Mouse (Mus musculus): Measurements from ENCODE around the gene Snx30. TPM values are rescaled to one million over a fixed set of nuclear protein-coding genes. Genes with fewer than 3 reads are reported as not detected.
"Not testable (repeated sequence)": the region's sequence is repeated elsewhere in the genome, so short reads cannot be mapped to it uniquely, and the experiment has no call there.

Gene Snx30
- total RNA-seq, 4 experiments from 2014 or later, result 2.9 to 4.5 (median 3.8) TPM

DNA sequence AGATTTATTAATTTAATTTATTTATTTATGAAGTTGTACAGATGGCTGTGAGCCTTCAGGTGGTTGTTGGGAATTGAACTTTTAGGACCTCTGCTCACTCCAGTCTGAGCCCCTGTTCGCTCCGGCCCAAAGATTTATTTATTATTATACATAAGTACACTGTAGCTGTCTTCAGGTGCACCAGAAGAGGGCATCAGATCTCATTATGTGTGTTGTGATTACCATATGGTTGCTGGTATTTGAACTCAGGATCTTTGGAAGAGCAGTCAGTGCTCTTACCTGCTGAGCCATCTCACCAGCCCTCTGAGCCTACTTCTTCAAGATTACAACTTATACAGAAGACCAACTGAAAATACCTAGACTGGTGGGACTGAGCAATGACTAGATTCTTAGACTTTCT, 12.0 kb upstream of the Snx30 start:
- not testable (repeated sequence) for DNase-seq (ENCODE audit: low spot score in 2 of 2)

DNA sequence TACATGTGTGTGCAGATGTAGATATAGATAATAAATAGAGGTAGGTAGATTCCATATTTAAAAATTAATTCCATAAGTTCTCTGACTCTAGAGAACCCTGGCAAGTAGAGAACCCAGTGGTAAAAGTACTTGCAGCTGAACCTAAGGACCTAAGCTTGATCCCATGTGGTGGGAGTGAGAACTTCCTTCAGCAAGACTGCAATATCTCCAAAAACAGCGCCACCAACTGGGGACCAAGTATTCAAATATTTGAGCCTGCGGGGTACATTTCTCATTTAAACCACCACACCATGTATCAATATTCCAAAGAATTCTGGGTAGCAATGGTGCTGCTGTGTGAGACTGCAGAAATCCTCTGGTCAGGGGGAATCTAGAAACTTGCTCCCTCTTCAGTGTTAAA, 11.5 kb upstream of the Snx30 start:
- no peak for DNase-seq (ENCODE audit: low spot score in 2 of 2)

DNA sequence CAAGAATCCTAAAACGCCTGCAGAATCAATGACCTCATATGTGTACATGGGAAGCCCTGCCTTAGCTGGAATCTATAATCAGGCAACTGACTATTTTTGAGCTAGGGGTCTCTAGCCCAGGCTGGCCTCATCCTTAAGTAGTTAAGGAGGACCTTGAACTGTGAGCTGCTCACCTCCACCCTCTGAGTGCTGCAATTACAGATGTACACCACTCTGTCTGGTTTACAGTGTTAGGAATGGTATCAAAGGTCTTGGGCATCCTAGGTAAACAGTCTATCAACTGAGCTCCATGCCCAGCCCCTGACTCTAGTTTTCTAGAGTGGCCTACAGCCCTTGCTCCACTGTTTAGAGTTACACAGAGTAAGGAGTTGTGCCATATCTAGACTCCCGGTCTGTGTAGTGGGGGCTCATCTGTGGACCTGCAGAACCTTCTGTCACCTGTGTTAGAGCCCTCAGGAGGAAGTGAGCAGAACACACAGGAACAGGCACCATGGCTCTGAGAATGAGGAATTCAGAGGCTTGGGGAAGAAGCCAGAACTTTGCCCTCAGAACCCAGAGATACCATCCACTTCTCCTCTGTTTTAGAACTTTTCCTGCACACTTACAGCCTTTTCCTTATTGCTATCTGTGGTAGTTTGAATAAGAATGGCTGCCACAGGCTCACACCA, 9.7 kb upstream of the Snx30 start:
- no peak for DNase-seq (ENCODE audit: low spot score in 2 of 2)

GRCm38 (mm10) chr4:59800181-59800580, 5.5 kb upstream of the Snx30 start:
- no peak for DNase-seq (ENCODE audit: low spot score in 2 of 2)

- no peak for DNase-seq (ENCODE audit: low spot score in 2 of 2)
These were observed 4.2 kb upstream of the Snx30 start, which contains the start of gene Inip for GRCm38 (mm10) chr4:59801489-59801888. Gene Inip (minus strand): TSS chr4:59801589.

GRCm38 (mm10) chr4:59802107-59802506, 3.5 kb upstream of the Snx30 start:
- DNase-seq (ENCODE audit: low spot score in 2 of 2), result no peak

DNA sequence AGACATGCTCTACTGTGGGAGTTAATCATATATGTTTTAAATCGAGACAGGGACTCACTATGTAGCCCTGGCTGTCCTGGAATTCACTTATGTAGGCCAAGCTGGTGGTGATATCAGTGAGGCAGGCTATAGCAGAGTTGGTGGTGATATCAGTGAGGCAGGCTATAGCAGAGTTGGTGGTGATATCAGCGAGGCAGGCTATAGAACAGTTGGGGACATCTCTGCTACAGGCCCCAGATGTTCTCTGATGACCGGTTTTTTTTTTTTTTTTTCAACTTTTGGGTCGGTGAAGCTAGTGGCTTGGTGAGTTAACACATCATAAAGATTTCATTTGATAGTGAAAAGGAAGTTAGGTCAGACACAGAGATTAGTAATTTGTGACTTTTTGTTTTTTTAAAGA, 2.8 kb upstream of the Snx30 start:
- DNase-seq (ENCODE audit: low spot score in 2 of 2), result no peak

DNA sequence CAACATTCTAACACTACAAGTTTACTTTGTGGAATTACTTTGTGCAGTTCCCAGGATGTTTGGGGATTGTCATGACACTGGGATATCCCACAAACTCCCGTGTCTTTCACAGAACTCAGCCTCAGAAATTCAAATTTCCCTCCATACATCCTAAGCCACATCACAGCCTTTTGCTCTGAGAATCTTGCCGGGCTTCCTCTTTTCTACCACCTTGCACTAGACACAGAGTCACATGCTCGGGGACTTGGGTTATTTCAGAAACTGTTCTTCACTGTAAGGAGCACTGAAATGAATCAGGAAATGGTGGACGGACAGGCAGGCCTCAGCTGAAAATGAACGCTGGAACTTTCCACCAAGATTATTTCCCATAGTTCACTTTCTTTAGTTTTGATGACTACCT, 2.3 kb upstream of the Snx30 start:
- no peak for DNase-seq (ENCODE audit: low spot score in 2 of 2)

DNA sequence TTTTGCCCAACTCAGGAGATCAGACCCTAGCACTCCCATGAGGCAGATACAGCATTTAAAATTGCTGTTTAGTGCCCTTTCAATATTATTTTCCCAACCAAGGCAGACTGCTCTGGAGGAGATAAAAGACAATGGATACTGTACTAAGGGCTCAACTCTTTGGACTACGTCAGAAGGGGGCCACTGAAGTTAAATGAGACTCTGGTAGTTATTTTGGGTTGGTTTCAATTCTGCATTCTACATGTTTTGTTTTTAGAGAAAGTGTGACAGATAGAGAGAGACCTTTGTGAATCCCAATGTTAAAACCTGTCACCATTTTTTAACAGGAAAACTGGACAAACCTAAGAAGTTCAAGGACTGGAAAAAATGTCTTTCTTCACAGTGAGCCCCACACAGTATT, 886 bp upstream of the Snx30 start:
- DNase-seq (ENCODE audit: low spot score in 2 of 2), result no peak

- peak in 1 of 2 experiments; percentile 24 for DNase-seq (ENCODE audit: low spot score in 2 of 2)
These were observed 583 bp downstream of the Snx30 start for GRCm38 (mm10) chr4:59805968-59806878.

DNA sequence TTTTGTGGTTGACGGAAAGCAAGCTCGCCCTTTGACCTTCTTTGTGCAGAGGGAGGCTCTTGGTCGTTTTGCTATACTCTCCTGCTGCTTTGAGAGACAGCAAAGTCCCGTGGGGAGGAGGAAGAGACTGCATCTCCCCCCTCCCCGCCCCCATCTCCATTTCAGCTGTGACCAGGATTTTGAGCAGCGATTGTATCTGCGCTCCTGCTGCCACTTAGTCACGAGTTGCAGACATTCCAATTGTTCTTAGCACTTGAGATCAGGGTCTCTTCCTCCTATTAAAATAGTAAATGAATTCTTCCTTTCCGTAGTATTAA, 1.2 kb downstream of the Snx30 start:
- no peak for DNase-seq (ENCODE audit: low spot score in 2 of 2)

DNA sequence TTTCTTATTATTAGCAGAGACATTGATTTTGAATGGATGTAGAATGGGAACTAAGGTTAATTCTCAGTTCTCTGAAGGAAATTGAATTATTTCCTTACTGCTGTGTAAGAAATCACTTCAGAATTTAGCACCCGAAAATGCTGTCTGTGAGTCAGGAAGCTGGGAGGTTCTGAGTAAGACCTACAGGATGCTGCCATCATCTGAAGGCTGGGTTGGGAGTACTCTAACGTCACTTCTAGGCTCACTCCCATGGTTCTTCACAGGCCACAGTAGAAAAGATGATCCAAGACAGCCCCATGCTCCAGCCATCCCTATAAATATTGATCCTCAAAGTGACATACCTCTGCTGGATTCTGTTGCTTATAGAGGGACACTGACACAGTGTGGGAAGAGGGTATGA, 1.9 kb downstream of the Snx30 start:
- DNase-seq (ENCODE audit: low spot score in 2 of 2), result no peak

GRCm38 (mm10) chr4:59808396-59808795, 2.8 kb downstream of the Snx30 start:
- DNase-seq (ENCODE audit: low spot score in 2 of 2), result no peak

DNA sequence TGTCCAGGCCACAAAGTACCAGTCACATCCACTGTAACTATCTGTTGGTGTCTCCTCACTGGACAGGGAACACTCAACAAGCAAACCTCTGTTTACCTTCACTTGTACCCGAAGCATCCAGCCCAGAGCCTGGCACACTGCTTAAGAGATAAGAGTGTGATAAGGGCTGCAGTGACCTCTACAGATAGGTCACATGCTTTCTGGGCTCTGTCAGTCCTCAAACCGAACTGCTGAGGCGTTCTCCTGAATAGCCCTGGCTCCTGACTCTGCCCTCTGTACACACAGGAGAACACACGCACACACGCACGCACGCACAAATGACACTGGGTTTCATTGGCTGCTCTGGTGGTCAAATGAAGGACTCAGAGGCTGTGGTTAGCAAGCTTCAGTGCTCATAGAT, 8.5 kb downstream of the Snx30 start:
- DNase-seq (ENCODE audit: low spot score in 2 of 2), result no peak

DNA sequence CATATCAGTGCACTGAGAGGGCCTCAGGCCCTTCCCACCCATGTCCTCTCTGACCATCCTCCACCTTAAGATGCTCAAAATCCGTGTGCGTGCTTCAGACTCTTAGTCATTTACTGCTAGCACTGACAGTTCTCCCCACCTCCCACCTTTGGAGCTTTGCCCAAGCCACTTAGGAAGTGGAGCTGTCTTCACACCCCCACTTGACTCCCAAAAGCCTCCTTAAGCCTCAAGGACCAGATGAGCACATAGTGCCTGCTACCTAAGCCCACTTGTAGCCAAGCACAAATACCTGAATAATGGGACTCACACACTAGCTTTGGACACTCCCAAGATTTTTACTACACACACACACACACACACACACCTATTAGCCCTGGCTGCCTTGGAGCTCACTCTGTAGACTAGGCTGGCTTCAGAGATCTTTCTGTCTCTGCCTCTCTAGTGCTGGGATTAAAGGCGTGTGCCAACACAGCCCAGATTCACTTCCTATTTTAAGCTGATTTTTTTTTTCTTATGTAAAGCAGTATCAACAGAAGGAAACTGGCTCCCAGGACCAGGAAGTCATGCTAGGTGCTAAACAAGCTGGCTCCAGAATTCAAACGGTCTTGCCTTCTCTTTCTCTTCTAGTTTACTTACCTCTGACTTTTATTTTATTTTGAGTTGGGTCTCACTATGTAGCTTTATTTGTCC, 9.6 kb downstream of the Snx30 start:
- DNase-seq (ENCODE audit: low spot score in 2 of 2), result no peak

GRCm38 (mm10) chr4:59816016-59816415, 10.4 kb downstream of the Snx30 start:
- no peak for DNase-seq (ENCODE audit: low spot score in 2 of 2)

DNA sequence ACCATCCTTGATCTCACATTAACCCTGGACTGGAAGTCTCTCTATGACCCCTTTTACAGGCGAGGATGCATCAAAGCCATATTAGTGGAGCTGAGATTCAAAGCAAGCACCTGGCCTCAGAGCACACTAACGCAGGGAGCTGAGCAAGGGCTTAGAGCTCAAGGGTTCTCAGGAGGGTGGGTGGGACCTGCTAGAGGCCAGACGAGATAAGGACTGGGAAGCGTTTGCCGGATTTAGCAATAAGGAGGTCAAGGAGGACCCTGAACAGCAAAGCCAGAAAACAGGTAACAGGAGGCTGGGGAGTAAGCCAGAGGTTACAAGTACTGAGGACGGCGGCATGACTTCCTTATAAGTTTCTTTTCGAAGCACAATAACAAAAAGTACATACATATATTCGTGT, 10.8 kb downstream of the Snx30 start:
- DNase-seq (ENCODE audit: low spot score in 2 of 2), result no peak

GRCm38 (mm10) chr4:59817790-59818189, 12.2 kb downstream of the Snx30 start:
- DNase-seq (ENCODE audit: low spot score in 2 of 2), result no peak

- no peak for DNase-seq (ENCODE audit: low spot score in 2 of 2)
These were observed 12.9 kb downstream of the Snx30 start for GRCm38 (mm10) chr4:59818498-59818897.

- DNase-seq (ENCODE audit: low spot score in 2 of 2), result no peak
These were observed 13.4 kb downstream of the Snx30 start for GRCm38 (mm10) chr4:59819054-59819472.

- no peak for DNase-seq (ENCODE audit: low spot score in 2 of 2)
These were observed 13.9 kb downstream of the Snx30 start for GRCm38 (mm10) chr4:59819477-59820022.

GRCm38 (mm10) chr4:59821516-59821915, 15.9 kb downstream of the Snx30 start:
- DNase-seq (ENCODE audit: low spot score in 2 of 2), result no peak

Measured in gastrocnemius, adult 8-10 months (tissue).